8 mouse cellular contexts compared by ENCODE assay signal in the genomic region with DNA sequence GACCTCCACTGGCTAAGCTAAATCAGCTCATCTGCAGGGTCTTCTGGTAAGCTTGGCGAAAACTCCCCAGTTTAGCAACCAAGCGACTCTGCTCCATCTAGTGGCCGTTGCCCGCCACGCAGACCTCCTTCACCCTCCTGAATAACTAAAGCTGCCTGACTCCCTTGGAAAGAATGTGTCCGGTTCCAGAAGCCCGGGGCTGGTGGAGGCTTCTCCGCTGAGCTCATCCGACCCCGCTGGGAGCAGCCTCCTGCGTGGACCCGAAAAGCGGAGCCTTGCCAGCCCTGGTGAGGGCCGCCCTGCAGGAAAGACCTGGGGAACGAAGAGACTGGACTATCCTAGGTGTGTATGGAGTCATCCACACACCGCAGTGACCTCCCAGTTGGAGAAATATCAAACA.
DNase-seq lines count a peak whose midpoint lies in the region; ATAC-seq and TF ChIP-seq lines count a peak whose summit lies in the region.

No protein-coding gene starts in this region.

- WGBS in cerebellum, adult 2 months = 1% methylated on average over 16 of the region's 16 CpGs
- 4% methylated on average over 16 of the region's 16 CpGs for WGBS in forebrain, postnatal 0 days
- WGBS in hindbrain, embryonic 10.5 days = 4% methylated on average over 16 of the region's 16 CpGs

- no peaks in the 10 kb centered on the region for H3K36me3 ChIP-seq in forebrain, postnatal 0 days (ENCODE audit: insufficient read depth)
- H3K36me3 ChIP-seq in hindbrain, embryonic 10.5 days = 0 out of 2 replicates have a peak, but pooled peaks cover 4% of the 10 kb centered on the region

- H3K27me3 ChIP-seq in cerebellum, adult 2 months (ENCODE audit: control insufficient read depth, insufficient read depth, low read length) = no peaks in the 10 kb centered on the region
- H3K27me3 ChIP-seq in forebrain, postnatal 0 days (ENCODE audit: insufficient read depth, low read length) = peaks cover 8% of the 10 kb centered on the region; the same call in 1 of the 2 replicates
- no peaks in the 10 kb centered on the region for H3K27me3 ChIP-seq in hindbrain, embryonic 10.5 days (ENCODE audit: insufficient read depth, poor library complexity, severe bottlenecking)

- TF ChIP-seq POLR2A in cerebellum, adult 2 months (IDR thresholded peaks at IDR 0.05; ENCODE audit: borderline replicate concordance, insufficient read depth, low read length) = no peak

- peak overlapping the region; percentile 7; the same call in 1 of the 2 replicates for H3K9ac ChIP-seq in forebrain, postnatal 0 days

- H3K9me3 ChIP-seq in forebrain, postnatal 0 days (ENCODE audit: low read length) = no peaks in the 10 kb centered on the region
- H3K9me3 ChIP-seq in hindbrain, embryonic 10.5 days = no peaks in the 10 kb centered on the region

- peak; percentile 69 for TF ChIP-seq CTCF in cerebellum, adult 2 months (IDR thresholded peaks at IDR 0.05; ENCODE audit: borderline replicate concordance, insufficient read depth, low read depth, low read length)
- peak; percentile 89 for TF ChIP-seq CTCF in forebrain, postnatal 0 days (IDR thresholded peaks at IDR 0.05; ENCODE audit: low read depth)

- no peaks in the 10 kb centered on the region for H3K4me1 ChIP-seq in cerebellum, adult 2 months (ENCODE audit: control insufficient read depth, insufficient read depth, low read length)
- H3K4me1 ChIP-seq in forebrain, postnatal 0 days (ENCODE audit: insufficient read depth) = no peaks in the 10 kb centered on the region; the same call in 1 of the 2 replicates
- peaks cover 22% of the 10 kb centered on the region for H3K4me1 ChIP-seq in hindbrain, embryonic 10.5 days (replicated peaks)

- peak; percentile 58 for DNase-seq in MEL-GATA-1-ER (ENCODE audit: extremely low read depth, low read depth)
- peak; percentile 69 to 74 for DNase-seq in cerebellum, adult 2 months
- DNase-seq in forebrain, postnatal 0 days = peak; percentile 90
- peak; percentile 90 for DNase-seq in hindbrain, embryonic 10.5 days (ENCODE audit: low spot score)
- DNase-seq in layer of hippocampus, postnatal 10 days (ENCODE audit: low spot score in 2 of 2) = peak; percentile 66 to 69
- DNase-seq in lung, postnatal 10 days = peak; percentile 88
- peak; percentile 34 for DNase-seq in retina, adult 2 months (ENCODE audit: low read depth, low spot score)
- peak; percentile 65 for DNase-seq in thymus, postnatal 25 days

- peak; percentile 91 for ATAC-seq in forebrain, postnatal 0 days

- H3K4me2 ChIP-seq in forebrain, postnatal 0 days (ENCODE audit: low read depth) = peak overlapping the region; percentile 52

- H3K27ac ChIP-seq in cerebellum, adult 2 months (ENCODE audit: insufficient read depth, low read length) = no peak overlapping the region
- H3K27ac ChIP-seq in forebrain, postnatal 0 days (ENCODE audit: low read depth, low read length) = no peak overlapping the region
- H3K27ac ChIP-seq in hindbrain, embryonic 10.5 days = peak overlapping the region; percentile 73

- H3K4me3 ChIP-seq in cerebellum, adult 2 months (replicated peaks; ENCODE audit: insufficient read depth, low read depth, low read length) = peak overlapping the region; percentile 44
- no peak overlapping the region for H3K4me3 ChIP-seq in forebrain, postnatal 0 days (ENCODE audit: low read depth, low read length)
- peak overlapping the region; percentile 47 for H3K4me3 ChIP-seq in hindbrain, embryonic 10.5 days

Comparison
In these comparisons a context has a peak if more than half of its experiments do, and no peak if none do; other contexts are left out.
1. DNase-seq: peak in every context shown above with its lines; median percentile 90 in forebrain, postnatal 0 days; 90 in hindbrain, embryonic 10.5 days; 88 in lung, postnatal 10 days; 72 in cerebellum, adult 2 months; 68 in layer of hippocampus, postnatal 10 days; 65 in thymus, postnatal 25 days; 58 in MEL-GATA-1-ER; 34 in retina, adult 2 months.